ENCODE assay signal across 23 mouse cellular contexts in the genomic region with DNA sequence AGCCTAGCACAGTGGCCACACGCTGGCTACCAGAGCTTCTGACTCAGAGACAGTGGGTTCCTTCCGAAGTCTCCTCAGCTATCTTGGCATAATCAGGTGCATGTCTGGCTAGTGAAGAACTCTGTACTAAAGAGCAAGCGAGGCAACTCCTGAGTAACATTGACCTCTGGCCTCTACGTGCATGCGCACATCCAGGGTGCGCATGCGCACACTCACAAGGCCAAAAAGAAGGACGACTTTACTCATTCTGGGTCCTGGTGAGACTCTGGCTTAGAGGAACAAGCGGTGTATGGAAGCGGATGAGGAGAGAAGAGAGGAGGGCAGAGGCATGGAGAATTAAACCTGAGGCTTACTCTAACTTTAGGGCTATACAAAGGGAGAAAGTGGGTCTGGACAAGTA.
"Had no signal": no experiment of that assay in that cellular context is flagged by ENCODE, and none has a peak within 500 bp of the region (broad histone marks: within the 10 kb centered on the region; RNA-seq: fewer than 3 reads in every experiment).

No protein-coding gene starts in this region.

- H3K4me3 ChIP-seq: heart, embryonic 10.5 days; heart, embryonic 12.5 days; hindbrain, embryonic 10.5 days; hindbrain, embryonic 12.5 days; intestine, embryonic 15.5 days; layer of hippocampus, adult 2 months; left cerebral cortex, adult 2 months; limb, embryonic 10.5 days; limb, embryonic 12.5 days; liver, embryonic 13.5 days had no signal

- H3K27me3 ChIP-seq: heart, embryonic 12.5 days; hindbrain, embryonic 12.5 days; intestine, embryonic 15.5 days had no signal

- ATAC-seq: hindbrain, embryonic 16.5 days; inflammation-experienced regulatory T-cells, adult 6 months; intestine, embryonic 15.5 days; intestine, postnatal 0 days had no signal

- H3K4me1 ChIP-seq: liver, embryonic 13.5 days had no signal

- H3K36me3 ChIP-seq: heart, embryonic 10.5 days; heart, embryonic 12.5 days; hindbrain, embryonic 10.5 days; hindbrain, embryonic 12.5 days; intestine, embryonic 15.5 days; limb, embryonic 10.5 days; limb, embryonic 12.5 days; liver, embryonic 13.5 days had no signal

- H3K9me3 ChIP-seq: heart, embryonic 10.5 days; heart, embryonic 12.5 days; hindbrain, embryonic 10.5 days; hindbrain, embryonic 12.5 days; intestine, embryonic 15.5 days; limb, embryonic 10.5 days; limb, embryonic 12.5 days; liver, embryonic 13.5 days had no signal

- DNase-seq: gastrocnemius, postnatal 14 days; heart, adult 18-20 months; heart, postnatal 10 days; heart, postnatal 4 days; kidney, adult 18-20 months; kidney, adult 8-10 months; kidney, postnatal 10 days; kidney, postnatal 25 days; kidney, postnatal 4 days; liver; liver, embryonic 13.5 days had no signal
